Mouse (Mus musculus) adrenal gland, postnatal 4 days (tissue): Measurements from ENCODE around the gene Rhbdd1. TPM values are rescaled to one million over a fixed set of nuclear protein-coding genes. Genes with fewer than 3 reads are reported as not detected.

Experiments used
- DNase-seq, 2 experiments: peaks; one replicate each; pipeline ENCODE4 v3.0.0; 2021 to 2022; ENCODE audit warnings: low spot score in 2 of 2, mixed read lengths in 2 of 2
- total RNA-seq, 2 experiments: library from RNA; stranded (reverse); gene quantifications; 2 replicates each; pipeline ENCODE4 v1.2.3; 2021

Gene Rhbdd1
- total RNA-seq, 2 experiments from 2014 or later: 24.2 to 24.3 TPM

DNA sequence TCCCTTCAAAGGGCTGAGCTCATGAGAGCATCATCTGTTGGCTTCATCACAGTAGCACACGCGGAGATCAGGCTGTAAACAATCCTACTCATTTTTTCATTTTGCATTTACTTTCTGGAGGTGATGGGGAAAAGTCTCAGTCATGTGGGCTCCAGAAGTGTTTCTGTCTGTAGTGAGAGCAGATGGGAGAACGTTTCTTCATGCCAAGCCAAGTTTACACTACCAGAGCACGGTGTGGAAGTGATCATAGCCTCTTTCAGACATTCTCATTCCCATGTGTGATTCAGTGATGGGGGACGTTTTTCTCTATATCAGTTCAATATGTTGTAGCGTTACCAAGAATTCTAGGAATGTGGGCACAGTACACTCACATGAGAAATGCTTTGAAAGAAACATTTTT, 45.9 kb downstream of the Rhbdd1 start:
- no peak for DNase-seq

DNA sequence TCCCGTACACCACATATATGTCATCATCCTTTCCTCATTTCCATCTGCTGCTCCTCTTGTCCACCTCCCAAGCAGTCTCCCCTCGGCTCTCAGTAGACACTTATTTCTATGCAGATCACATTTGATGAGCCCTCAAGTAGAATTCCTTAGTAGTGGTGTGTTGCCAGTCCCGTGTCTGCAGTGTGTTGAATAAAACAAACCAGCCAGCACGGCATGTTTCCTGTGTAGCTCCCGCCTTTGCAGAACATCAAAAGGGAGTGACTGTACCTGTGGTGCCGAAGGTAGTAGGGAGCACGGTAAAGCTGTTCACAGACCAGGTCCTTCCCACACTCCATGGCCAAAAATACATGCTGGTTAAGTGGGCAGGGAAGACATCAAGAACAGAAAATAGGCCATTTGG, 47.8 kb downstream of the Rhbdd1 start:
- DNase-seq: no peak

DNA sequence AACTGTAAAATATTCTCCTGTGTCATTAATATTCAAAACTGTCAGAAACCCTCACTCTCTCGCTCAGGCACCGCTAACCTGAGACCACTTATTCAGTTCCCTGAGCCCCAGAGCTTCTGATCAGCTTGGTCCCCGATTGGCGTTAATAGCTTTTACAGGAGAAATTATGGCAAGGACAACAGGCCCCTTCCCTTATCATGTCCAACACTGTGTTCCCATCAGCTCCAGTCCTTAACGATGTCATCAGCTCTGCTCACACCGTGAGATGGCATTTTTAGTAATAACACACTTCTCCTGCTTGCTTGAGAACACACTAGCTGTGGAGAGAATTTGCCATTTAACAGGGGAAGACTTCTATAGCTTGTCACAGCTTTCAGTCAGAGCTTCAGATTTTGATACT, 48.2 kb downstream of the Rhbdd1 start:
- no peak for DNase-seq

DNA sequence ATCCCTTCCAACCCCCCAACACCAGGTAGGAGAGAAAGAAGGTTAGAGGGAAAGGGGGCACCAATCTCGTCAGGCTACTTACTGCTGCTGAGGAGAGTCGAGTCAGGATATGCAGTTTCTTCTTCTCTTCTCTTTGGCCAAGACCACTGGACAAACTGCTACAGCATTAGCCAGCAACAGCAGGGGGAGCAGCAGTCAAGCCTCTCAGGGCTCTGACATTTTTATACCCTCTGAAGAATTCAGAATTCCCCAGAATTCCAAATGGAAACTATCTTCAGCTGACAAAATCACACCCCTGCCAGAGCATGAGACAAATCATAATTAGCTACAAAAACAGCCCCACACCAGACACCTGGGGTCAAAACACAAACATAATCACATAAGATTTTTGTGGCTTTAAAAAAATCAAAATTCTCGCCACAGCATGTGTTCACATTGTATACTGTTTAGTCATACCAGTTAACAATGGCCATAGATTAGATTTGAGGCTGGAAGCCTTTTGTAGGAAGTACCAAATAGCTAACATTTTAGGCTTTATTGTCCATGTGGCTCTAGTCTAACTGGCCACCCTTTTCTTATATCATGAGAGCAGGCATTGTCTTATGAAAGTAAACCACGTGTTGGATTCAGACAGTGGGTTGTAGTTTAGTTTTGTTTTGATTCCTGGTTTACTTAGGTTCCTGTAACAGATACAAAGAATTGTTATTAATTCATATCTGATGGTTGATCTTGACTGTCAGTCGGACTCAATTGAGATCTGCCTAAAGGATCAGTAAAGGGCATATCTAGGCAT, 55.6 kb downstream of the Rhbdd1 start:
- DNase-seq: no peak

DNA sequence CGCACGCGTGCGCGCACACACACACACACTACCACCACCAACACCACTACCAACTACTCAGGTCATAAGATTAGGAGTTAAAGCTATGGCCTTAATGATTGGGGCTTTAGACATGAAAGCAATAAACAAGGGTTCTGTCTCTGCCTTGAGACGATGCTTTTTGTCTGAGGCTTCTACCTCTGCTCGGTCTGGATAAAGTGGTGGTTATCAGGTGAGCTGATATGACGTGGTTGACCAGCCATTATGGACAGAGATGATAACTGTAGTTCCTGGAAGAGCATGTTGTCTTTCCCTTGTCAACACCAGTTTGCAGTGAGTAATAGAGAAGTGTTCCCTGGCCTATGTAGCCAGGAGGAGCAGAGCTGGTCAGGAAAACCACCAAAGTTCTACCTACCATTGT, 57.7 kb downstream of the Rhbdd1 start:
- DNase-seq: no peak

DNA sequence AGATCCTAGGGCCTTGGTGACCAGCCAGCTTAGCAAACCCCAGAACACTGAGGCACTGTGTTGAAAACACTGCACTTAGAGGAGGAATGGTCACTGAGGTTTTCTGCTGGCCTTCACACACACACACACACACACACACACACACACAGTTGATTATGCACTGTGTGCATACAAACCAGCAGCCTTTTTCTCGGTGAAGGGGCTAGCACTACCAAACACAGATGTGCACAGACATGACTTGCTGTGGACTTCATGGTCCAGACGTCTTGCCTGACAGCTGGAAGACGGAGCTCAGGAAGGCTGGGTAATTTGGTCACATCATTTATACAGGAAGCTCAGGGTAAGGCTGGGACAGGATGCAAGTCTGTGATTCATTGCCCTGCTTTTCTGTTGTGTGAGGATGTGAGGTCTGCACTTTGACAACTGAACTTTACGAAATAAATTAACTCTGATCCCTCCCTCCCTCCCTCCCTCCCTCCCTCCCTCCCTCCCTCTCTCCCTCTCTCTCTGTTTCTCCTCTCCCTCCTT, 58.6 kb downstream of the Rhbdd1 start:
- no peak for DNase-seq

DNA sequence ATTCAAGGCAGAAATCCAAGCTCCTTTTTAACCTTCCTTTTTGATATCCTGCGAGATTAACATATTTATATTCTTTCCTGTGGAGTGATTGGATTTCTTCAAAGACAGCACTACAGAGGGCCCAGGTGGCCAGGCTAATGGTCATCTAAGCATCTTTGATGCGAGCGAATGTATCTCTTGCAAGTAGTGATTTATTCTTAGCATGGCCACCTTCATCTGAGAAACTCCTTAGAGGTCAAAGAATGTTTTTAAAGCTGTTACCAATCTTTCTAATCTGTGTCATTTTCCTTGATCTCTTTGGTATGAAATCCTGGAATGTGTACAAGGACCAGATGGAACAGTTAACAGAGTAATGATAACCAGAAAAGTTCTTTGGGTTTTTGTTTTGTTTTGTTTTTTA, 59.2 kb downstream of the Rhbdd1 start:
- no peak for DNase-seq

DNA sequence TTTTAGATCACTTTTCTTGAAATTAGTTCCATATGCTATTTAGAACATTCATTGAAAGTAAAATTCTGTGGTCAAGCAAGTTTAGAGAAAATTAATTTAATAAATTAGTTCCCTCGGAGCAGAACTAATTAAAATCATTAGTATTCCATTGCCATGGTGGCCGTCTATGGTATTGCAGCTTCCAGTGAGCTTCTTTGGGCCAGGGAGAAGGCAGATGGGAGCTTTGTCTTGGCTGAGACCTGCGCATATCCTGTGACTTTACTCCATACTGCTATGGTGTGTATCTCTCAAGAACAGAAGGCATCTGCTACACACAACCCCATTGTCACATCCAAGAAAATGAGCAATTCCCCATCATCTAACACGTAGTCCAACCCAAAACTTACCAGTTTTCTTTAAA, 65.7 kb downstream of the Rhbdd1 start:
- DNase-seq: no peak

DNA sequence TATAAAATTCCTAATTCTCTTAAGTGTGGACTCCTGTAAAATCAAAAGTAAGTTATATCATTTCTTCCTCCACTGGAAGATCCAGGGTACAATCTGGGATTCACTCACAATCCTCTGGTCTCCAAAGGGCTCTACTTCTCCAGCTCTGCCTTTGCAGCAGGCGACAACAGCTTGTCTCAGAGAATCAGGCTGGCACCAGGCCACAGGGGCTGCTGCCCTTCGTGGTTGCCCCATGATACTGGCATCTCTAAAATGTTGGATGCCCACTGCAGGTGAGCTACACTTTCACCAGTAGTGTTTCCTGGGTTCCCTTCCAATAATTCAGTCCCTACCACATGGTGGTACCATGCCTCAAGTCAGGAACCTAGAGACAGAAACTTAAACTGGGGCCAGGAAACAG, 67.9 kb downstream of the Rhbdd1 start:
- DNase-seq: no peak

DNA sequence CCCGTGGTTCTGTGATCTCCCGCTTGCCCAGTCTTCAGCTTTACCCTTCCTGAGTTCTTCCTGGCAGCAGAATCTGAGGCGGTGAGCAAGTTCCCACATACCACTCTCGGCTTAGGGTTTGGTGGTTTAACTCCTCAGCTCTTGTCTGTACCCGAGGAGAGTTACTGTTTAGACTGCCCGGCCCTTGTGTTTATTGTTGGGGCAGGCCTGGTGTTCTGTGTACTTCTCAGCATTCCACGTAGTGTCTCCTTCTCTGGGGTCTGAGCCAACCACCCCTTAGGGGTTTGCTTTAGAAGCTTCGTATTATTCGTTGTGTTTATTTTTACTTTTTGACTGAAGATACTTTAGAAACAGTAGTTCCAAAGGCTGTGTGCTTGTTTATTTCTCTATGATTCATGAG, 68.8 kb downstream of the Rhbdd1 start:
- DNase-seq: no peak

DNA sequence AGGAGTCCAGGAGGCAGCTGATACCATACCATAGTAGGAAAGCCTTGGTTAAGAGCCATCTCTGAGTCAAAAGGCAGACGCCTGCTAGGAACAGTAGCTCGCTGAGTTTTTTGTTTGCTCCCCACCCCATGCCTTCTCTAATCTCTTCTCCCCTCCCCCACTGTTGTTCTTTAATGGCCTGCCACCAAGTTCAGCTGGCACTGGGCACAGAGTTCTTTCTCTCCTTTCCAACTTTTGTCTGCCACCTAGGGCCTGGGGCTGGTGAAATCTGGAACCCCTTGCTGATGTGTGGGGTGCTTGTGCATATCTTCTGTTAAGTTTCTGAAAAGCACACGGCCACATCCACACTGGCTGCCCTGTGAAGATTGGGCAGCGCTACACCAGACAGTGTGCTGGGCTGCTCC, 69.6 kb downstream of the Rhbdd1 start:
- no peak for DNase-seq

DNA sequence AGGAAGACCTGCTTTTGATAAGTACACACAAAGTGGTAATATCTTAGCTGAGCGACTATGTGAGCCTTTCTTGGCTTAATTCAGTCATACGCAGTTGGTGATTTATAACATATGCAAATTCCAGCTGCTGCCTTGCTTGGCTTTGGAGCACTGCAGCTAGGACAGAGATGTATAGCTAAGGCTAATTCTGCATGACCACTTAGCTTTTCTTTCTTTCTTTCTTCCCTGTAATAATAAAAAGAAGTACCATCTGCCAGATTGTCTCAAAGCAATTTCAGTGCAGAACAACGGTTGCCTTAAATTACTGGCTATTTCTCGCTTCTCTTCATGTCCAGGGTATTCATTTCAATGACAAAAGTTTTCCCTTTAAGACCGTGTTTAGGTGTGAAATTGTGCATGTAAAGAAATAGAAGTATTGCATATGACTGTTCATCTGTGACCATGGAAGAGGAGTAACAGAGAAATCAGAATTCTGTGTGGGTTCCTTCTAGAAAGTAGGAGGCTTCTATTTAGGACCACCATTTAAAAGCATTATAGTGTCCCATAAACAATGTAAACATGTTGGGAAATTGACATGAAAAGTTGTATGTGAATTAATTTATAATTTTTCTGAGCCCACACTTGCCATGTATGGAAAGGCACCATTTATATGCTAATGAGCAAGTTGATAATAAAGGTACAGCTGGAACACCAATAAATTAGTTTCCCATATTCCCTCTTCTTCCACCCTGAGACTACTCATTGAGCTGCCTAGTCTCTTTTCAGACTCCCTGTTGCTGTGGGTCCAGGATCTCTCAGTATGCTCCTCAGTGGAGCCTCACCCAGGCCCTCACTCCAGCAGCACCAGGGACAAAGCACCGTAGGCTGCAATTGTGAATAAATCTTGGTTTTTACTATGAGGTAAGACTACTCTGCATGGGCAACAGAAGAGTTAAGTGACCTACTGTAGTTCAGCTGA, 70.8 kb downstream of the Rhbdd1 start:
- DNase-seq: no peak

DNA sequence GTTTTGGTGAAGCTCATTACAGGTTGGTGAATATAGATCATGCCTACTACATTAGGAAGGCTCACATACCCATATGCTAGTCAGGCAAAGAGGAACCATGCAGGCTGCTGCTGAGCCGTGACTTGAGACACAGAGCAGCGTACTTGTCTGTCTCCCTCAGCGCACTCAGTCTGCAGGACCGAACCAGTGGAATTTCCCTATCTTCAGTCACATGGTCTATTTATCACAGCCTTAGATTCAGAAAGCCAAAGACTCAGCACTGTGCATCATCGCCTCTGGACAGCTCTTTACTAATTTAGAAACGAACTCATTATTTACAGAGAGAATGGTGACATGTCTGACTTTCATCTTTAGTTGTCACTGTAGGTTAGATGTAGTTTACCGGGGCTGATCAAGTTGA, 73.1 kb downstream of the Rhbdd1 start:
- DNase-seq: no peak

DNA sequence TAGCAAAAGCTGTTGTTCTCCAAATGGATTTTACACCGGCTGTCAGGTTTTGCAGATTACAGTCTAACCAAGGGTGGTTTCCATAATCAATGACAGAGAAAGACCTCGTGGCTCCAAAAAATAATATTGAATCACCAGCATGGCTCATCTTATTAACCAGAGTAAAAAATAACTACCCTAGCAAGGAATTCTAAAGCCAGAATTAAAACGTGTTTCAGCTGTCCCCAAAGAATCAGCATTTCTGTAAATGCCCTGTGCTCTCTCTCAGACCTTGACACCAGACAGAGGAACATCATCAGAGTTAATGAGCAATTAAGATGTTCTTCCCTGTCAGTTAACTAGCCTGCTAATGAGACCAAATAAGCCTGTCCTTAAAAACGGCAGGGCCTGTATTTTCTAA, 79.1 kb downstream of the Rhbdd1 start:
- no peak for DNase-seq

DNA sequence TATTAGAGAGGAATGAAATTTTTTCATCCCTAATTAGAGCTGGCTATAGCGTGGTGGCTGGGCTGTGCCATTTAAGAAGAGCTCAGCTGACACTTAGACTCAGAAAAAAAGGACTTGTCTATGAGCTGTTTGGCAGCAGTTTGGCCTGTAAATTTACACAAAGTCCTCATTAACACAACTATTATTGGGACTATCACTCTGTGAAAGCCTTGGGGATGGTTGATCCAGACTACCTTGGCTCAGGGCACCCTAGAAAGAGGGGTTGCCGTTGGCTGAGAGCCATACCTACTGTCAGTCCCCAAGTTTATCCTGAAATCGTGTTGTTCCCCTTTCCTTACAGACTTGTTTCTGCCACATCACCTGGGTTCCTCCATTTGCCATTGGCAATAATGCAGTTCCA, 91.5 kb downstream of the Rhbdd1 start:
- DNase-seq: no peak

DNA sequence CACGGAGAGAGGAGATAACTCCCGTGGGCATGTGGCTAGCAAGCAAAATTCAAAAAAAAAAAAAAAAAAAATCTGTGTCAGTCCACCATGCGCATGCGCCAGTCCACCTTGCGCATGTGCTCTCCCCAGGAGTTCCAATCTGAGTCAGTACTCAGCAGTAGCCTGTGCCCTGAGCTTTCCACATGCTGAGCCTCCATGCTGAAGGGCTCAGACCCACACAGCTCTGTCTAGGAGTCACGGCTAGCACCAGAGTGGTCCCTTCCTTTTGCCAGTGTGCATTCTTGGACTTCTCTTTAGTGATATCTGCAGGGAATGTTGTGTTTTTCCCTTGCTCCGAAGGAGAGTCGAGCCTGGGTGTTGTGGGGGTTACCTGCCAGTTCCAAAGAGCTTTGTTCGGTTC, 93.0 kb downstream of the Rhbdd1 start:
- no peak for DNase-seq

DNA sequence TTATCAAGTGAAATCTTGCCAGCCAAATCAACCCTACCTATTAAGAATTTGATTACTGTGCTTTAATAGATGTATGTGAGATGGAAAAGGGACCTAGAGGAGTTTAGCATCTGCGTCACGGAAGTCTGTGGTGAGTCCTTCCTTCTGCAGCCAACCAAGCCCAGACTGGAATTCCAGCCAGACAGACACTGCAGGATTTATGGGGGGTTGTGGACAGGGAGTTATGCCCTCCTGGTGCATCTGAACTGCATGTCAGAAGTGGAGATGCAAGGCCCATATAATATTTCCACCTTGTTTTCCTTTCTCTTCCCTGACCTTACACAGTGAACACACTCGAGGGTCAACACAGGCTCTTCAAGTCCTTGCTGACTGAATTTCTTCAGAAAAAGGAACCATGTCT, 94.3 kb downstream of the Rhbdd1 start:
- DNase-seq: no peak

DNA sequence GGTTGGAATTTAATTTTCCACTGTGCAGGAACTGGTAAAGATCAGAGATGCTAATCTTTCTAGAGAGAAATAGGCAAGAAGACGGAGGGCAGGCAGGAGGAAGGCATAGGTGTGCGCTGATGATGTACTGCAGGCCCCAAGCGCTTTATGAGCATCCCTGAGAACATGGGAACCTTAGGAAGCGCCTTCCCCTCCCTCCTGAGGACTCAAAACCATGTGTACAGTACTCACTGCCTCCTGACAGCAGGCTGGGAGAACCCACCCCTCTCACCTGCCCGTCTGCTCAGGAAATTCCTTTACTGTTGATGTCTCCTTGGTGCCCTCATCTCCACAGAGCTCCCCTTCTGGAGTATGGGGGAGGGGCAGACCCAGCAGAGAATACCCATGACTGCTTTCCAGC, 95.3 kb downstream of the Rhbdd1 start:
- no peak for DNase-seq

DNA sequence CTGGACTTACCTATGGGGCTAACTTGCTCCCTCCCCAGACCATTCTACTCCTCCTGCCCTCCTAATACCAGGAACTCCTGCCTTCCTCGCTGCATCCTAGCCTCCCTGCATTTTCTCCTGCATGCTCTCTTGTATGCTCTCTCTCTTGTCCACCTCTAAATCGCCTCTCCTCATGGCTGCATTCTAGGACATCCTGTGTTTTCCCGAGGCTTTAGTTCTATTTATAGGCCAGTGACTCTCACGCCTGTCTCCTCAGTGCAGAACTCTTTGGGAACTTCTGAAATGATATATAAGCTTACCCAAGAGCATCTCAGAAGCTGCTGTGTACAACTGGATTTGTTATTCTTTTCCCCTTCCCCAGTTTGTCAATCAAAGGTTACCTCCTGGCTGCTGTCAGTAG, 95.8 kb downstream of the Rhbdd1 start:
- no peak for DNase-seq

DNA sequence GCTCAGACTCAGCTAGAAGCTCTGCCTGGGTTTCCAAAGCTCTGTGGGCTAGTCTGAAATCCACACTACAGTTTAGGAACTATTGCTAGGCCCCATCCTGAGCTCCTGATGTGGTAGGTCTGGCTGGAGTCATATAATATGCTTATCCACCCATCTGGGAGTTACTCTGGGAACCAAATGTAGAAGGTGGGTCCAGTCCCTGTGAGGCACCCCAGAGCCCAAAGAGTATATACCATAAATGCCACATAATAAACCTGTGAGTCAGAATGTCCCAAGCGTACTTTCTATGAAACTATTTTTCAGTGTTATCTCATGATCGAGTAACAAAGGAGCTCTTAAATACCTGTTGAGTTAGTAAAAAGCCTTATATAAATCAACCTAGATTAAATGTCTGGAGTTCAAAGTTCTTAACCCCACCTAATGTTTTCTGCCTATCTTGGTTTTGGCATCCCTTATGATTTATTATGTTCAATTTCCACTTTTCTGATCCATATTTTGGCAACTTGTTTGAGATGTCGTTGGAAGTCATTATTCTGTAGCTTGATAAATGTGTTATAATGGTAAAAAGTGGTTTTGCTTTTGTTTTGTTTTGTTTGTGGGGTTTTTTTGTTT, 98.3 kb downstream of the Rhbdd1 start:
- no peak for DNase-seq

DNA sequence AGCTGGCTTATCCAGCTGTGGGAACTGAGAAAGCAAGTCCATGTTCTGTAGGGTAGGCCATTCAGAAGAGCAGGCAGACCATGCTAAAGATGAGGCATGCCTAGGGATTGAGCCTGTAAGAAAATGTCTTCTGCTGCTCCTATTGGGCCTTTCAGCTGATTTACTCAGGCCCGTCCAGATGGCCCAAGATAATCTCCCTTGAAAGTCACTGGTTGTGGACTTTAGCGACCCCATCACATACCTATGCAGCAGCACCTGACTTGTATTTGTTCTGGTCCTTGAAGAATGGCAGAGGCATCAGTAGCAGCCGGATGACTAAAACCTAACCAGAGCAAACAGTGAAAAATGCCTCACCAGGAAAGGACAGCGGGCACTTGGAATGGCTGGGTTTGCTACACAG, 99.4 kb downstream of the Rhbdd1 start:
- DNase-seq: no peak

DNA sequence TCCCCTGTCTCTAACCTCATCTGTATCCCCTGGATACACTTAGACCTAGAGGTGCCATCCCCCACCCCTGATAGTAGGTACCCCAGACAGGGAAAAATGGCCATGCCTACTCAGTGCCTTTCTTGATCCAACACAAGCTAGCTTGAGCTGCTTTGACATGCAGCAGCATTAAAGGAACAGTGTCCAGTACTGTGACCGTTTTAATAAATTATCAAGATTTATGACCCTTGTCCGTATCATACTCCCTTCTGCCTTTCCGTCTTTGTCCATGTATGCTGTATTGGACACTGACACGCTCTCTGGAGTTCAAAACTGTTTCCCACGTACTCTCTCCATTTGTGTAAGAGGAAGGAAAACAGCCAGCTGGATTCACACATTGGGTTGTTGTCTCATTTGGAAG, 111.5 kb downstream of the Rhbdd1 start:
- DNase-seq: no peak
